Mouse (Mus musculus) layer of hippocampus, postnatal 14 days (tissue): ENCODE results near the gene Pepd. TPM values are rescaled to one million over a fixed set of nuclear protein-coding genes. Genes with fewer than 3 reads are reported as not detected.

Experiments used
- DNase-seq, 2 experiments: peaks; one replicate each; pipeline ENCODE4 v3.0.0; 2021 to 2022; ENCODE audit warnings: low spot score in 2 of 2, mixed read lengths in 1 of 2
- total RNA-seq, 2 experiments: library from RNA; stranded (reverse); gene quantifications; 2 replicates each; pipeline ENCODE4 v1.2.3; 2021

Gene Pepd
- total RNA-seq, 2 experiments from 2014 or later: 34.9 to 35.6 TPM

- peak; percentile 80 to 86 for DNase-seq
Measured at GRCm38 (mm10) chr7:35025409-35026275, 113.5 kb downstream of the Pepd start.

- no peak for DNase-seq
Measured at GRCm38 (mm10) chr7:35026276-35026630, 114.1 kb downstream of the Pepd start.

- peak in 1 of 2 experiments; percentile 65 for DNase-seq
Measured at GRCm38 (mm10) chr7:35026838-35027291, 114.7 kb downstream of the Pepd start.

- no peak for DNase-seq
Measured at GRCm38 (mm10) chr7:35027801-35028420, 115.7 kb downstream of the Pepd start.

- no peak for DNase-seq
Measured at GRCm38 (mm10) chr7:35028559-35028958, 116.4 kb downstream of the Pepd start.

GRCm38 (mm10) chr7:35029228-35029627 is 117.0 kb downstream of the Pepd start:
- no peak for DNase-seq

- DNase-seq: no peak
Measured at GRCm38 (mm10) chr7:35029648-35030047, 117.5 kb downstream of the Pepd start.

GRCm38 (mm10) chr7:35030567-35030966 is 118.4 kb downstream of the Pepd start:
- DNase-seq: no peak

- DNase-seq: no peak
Measured at GRCm38 (mm10) chr7:35035141-35035553, 123.0 kb downstream of the Pepd start.

- DNase-seq: no peak
Measured at GRCm38 (mm10) chr7:35035565-35035964, 123.4 kb downstream of the Pepd start.

- DNase-seq: peak in 1 of 2 experiments; percentile 66
Measured at GRCm38 (mm10) chr7:35036266-35036731, 124.1 kb downstream of the Pepd start.

- no peak for DNase-seq
Measured at GRCm38 (mm10) chr7:35037408-35037807, 125.2 kb downstream of the Pepd start.

- no peak for DNase-seq
Measured at GRCm38 (mm10) chr7:35040176-35040972, 128.2 kb downstream of the Pepd start.

GRCm38 (mm10) chr7:35041286-35042208 is 129.4 kb downstream of the Pepd start:
- DNase-seq: no peak

GRCm38 (mm10) chr7:35042209-35042554 is 130.0 kb downstream of the Pepd start:
- DNase-seq: no peak

GRCm38 (mm10) chr7:35042759-35043217 is 130.6 kb downstream of the Pepd start:
- DNase-seq: peak in 1 of 2 experiments; percentile 46

GRCm38 (mm10) chr7:35043266-35043817 is 131.2 kb downstream of the Pepd start:
- DNase-seq: no peak

GRCm38 (mm10) chr7:35044719-35045118 is 132.5 kb downstream of the Pepd start:
- DNase-seq: no peak

- DNase-seq: no peak
Measured at GRCm38 (mm10) chr7:35046091-35046490, 133.9 kb downstream of the Pepd start.

- DNase-seq: no peak
Measured at GRCm38 (mm10) chr7:35050540-35050939, 138.4 kb downstream of the Pepd start.
